Mouse (Mus musculus) granulocyte monocyte progenitor cell, adult 5-6 weeks (primary cell): ENCODE measurements around the gene Dpysl5. TPM values are rescaled to one million over a fixed set of nuclear protein-coding genes. Genes with fewer than 3 reads are reported as not detected.
"Not testable (repeated sequence)": the region's sequence is repeated elsewhere in the genome, so short reads cannot be mapped to it uniquely, and the experiment has no call there.

Source experiments
- ATAC-seq: replicated peaks from 2 replicates; pipeline ENCODE4 v1.8.0; 2016; ENCODE audit warnings: mild to moderate bottlenecking, moderate TSS enrichment, inconsistent platforms; ENCODE audit not compliant: poor library complexity, severe bottlenecking
- total RNA-seq, 2 experiments: library from RNA; stranded (forward) in 1 of 2; stranded (reverse) in 1 of 2; fragments of 200-712, 200-1000 nt in 1 of 2; fragments of >200 nt in 1 of 2; fragmentation: Nextera tagmentation in 1 of 2; gene quantifications; 2 replicates each; pipeline ENCODE4 v1.2.3; 2014 to 2017

Dpysl5 gene
- total RNA-seq (2014; fragmentation: Nextera tagmentation) (not detected in 2 replicates), total RNA-seq (2017) (not detected in 2 replicates)

DNA sequence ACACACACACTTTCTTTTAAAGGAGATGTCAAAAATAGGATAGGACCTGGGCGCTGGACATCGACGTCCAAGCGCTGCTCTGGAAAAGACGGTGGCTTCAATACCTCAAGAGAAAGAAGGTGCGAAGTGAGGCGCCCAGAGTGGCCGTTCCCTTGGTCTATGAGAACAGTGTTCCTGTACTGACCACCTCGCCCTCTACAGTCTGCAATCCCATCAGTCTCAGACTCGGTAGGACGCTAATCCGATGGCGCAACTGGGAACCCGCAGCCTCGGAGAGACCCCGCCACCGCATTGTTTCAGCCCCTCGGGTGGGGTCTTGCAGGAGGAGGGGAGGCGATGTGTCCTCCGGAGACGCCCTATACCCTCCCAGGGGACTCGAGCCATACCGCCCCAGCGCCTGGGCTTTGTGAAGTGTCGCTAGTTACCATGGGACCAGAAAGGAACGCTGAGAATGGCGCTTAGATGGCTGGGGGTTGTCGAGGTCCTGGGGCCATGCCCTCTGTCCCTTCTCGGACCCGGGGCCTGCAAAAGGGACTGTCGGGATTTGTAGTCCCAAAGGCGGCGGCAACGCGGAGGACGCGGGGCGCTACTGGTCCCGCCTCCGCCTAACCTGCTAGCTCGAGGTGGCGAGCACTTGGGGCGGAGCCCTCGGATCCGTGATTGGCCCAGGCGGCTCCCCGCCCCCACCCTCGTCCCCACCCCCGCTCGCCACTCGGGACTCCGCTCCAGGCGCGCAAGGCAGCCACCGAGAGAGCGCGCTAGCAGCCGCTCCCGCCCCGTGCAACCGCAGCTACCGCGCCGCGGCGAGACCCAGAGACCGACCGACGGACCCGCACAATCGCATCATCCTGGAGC is at the start of gene Dpysl5:
Dpysl5 (plus strand) TSS at position 418 of the 855 bp plus-strand sequence.
- ATAC-seq, result peak; percentile 69

- ATAC-seq, result no peak
These were observed 46.0 kb upstream of the Dpysl5 start for GRCm38 (mm10) chr5:30665360-30665759.

DNA sequence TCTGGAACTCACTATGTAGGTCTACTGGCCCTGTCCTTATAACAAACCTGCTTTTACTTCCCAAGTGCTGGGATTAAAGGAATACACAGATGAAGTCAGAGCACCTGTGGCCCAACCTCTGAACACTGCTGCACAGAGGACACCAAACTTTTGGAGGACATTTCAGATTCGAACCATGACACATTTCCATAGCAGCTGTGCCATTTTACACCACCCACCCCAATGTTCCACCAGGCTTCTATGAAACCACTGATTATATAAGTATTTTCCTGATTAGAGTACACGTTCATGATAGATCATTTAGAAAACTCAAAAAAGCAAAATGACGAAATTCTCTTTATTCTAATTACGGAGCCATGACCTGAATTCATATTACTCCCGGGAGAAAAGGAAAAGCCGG is 45.4 kb upstream of the Dpysl5 start:
- ATAC-seq, result no peak

GRCm38 (mm10) chr5:30666391-30667195 is 44.8 kb upstream of the Dpysl5 start, which contains the start of gene Cenpa:
Cenpa (plus strand) TSS chr5:30666777.
- peak; percentile 97 for ATAC-seq

DNA sequence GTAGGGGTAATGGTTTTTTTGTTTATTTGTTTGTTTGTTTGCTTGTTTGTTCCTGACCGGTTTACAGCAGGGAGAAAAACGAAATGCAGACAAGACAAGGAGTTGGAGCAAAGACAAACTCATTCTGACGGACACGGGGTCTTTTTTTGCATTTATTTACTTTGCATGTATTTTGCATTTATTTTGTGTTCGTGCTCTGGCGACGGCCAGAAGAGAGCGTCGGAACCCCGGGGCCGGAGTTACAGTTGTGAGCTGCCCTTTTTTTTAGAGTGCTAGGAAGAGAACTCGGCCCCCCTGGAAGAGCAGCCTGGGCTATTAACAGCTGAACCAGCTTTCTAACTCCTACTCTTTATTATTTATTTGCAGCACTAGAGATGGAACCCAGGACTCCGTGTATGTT is 44.1 kb upstream of the Dpysl5 start:
- ATAC-seq, result no peak

GRCm38 (mm10) chr5:30667686-30668085 is 43.7 kb upstream of the Dpysl5 start:
- no peak for ATAC-seq

DNA sequence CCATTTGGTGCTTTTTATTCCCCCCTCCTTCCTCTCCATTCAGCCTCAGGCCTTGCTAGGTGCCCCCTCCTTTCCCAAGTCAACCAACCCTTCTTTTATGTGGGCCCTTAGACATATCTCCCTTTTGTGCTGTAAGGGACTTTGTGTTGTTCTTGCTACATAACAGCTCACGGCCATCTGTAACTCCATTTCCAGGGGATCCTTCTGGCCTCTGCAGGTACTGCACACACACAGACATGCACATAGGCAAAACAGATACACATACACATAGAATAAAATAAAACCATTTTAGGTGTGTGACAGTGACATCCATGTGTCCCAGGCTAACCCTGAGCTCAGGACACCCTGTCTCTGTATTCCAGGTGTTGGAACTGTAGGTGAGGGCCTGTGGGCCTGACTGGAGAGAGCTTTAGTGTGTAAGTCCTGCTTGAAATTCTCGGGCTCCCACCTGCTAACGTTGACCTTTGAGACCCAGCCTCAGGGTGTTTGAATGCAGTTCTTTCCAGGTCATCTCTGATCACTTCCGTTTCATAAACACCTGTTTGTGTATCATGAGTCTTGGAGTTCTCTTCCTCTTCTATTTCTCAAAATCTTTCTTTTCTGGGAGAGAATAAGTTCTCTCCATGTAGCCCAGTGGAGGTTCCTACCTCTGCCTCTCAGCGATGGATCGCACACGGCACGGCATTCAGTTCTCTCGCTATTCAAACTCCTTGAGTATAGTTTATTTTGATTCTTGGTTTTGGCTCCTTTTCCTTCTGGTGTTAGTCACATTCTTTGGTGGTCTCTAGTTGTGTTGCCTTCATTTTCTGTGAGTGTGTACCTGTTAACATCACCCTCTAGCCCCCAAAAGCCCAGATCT is 42.5 kb upstream of the Dpysl5 start:
- ATAC-seq, result no peak

GRCm38 (mm10) chr5:30669496-30669830 is 41.9 kb upstream of the Dpysl5 start:
- ATAC-seq, result no peak

DNA sequence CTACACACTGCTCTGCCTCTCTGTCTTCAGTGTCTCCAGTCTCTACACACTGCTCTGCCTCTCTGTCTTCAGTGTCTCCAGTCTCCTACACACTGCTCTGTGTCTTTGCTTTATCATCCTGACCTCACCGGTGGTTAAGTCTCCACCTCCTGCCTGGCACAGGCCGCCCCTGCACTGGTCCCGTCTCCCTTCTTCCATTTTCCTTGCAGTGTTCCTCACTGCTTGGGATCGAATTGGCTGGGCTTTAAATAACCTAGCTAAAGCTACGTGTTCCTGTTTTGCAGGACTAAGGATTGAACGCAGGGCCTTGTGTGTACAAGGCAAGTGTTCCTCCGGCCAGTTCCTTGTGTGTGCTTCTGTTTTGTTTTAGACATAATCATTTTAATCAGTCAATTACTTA is 41.3 kb upstream of the Dpysl5 start:
- no peak for ATAC-seq

- ATAC-seq, result no peak
These were observed 37.4 kb upstream of the Dpysl5 start for GRCm38 (mm10) chr5:30674001-30674400.

GRCm38 (mm10) chr5:30676800-30677199 is 34.6 kb upstream of the Dpysl5 start:
- no peak for ATAC-seq

GRCm38 (mm10) chr5:30678069-30678468 is 33.3 kb upstream of the Dpysl5 start:
- not testable (repeated sequence) for ATAC-seq

- ATAC-seq, result no peak
These were observed 32.6 kb upstream of the Dpysl5 start for GRCm38 (mm10) chr5:30678722-30679296.

- ATAC-seq, result no peak
These were observed 31.8 kb upstream of the Dpysl5 start for GRCm38 (mm10) chr5:30679593-30679992.

- no peak for ATAC-seq
These were observed 29.4 kb upstream of the Dpysl5 start for GRCm38 (mm10) chr5:30681970-30682369.

DNA sequence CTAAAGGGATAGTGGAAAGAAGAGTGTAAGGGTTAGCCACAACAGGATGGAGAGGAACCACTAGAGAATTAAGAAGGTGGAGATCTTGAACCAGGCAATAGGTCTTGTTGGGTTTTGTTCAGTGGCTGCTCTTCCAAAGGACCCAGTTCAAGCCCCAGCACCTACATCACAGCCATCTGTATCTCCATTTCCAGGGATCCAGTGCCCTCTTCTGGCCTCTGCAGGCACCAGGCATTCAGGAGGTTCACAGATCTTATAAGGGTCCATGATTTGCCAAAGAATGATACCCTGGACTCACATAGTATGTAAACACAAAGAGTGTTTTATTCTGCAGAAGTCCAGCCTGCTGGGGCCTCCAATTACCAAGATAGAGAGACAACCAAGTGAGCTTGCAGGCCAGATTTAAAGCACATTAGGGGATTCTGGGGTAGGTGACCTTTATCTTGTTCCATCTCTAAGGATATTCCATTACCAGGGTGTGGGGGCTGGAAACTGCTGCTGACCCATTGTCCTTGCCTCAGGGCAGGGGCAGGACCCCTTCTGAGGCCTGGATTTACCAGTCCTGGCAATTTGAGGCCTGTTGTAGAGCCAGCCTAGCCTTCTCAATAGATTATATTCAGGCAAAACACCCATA is 28.3 kb upstream of the Dpysl5 start:
- no peak for ATAC-seq

GRCm38 (mm10) chr5:30683993-30684392 is 27.4 kb upstream of the Dpysl5 start:
- ATAC-seq, result no peak

DNA sequence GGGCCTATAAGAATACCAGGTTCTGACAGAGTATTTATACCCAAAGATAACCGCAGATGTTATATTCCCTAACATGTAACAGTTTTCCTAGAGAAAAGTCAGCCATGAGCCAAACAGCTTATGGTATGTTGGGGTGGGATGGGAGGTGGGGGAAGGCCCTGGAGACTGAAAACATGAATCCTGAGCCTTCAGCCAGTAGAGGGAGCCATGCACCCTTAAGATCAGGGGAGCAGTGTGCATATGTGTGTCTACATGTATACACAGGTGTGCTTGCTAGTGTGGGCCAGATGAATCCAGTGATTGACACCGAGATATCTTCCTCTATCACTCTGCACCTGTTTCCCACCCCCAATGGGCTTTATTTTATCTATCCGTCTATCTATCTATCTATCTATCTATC is 24.6 kb upstream of the Dpysl5 start:
- ATAC-seq, result no peak

DNA sequence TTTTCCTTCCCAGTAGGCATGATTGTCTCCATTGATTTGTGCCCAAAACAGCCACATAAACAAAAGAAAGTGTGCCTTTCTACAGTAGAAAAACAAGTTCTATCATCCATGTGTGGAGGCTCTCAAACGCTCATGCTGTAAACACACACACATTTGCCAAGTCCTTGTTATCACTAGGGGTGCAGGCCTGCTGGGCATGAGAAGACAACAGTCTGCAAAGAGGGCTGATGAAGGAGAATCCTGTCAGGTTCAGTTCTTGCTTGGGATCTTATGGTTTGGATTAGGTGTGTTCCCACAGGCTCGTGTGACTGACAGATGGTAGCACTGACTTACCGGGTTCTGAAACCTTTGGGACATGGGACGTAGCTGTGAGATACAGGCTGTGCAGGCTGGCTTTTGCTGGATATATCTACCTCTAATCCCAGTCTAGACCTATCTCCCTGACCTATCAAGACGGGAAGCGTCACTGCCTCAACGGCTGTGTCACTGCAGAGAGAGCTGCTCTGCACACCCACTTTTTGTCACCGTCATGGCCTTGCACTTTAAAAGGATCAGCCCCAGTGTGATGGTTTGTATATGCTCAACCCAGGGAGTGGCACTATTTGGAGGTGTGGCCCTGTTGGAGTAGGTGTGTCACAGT is 10.9 kb upstream of the Dpysl5 start:
- no peak for ATAC-seq
